Mouse (Mus musculus) intestine, postnatal 0 days (tissue): ENCODE data around the gene Nup62. TPM values are rescaled to one million over a fixed set of nuclear protein-coding genes. Genes with fewer than 3 reads are reported as not detected.

Source experiments
- ATAC-seq: fragments of 200-750 bp; cut with Nextera tagmentation; 2 replicates; pipeline ENCODE4 v1.8.0; 2017; ENCODE audit warnings: mild to moderate bottlenecking, moderate TSS enrichment, moderate library complexity
- H3K27ac ChIP-seq: fragments of 300-500 bp; sonication (generic); 2 replicates; pipeline ENCODE4 v1.5.1; 2014; ENCODE audit warnings: mild to moderate bottlenecking, low read depth, low read length, moderate library complexity
- H3K27me3 ChIP-seq: fragments of 300-500 bp; sonication (generic); replicated peaks from 2 replicates; pipeline ENCODE4 v1.6.1; 2014; ENCODE audit warnings: low read length, mixed read lengths; ENCODE audit not compliant: control insufficient read depth, insufficient read depth
- H3K36me3 ChIP-seq: fragments of 300-500 bp; sonication (generic); 2 replicates; pipeline ENCODE4 v1.6.1; 2014; ENCODE audit warnings: mild to moderate bottlenecking, moderate library complexity; ENCODE audit not compliant: control insufficient read depth, insufficient read depth
- H3K4me1 ChIP-seq: fragments of 300-500 bp; sonication (generic); replicated peaks from 2 replicates; pipeline ENCODE4 v1.6.1; 2014; ENCODE audit warnings: antibody characterized with exemption, low read length, mixed read lengths; ENCODE audit not compliant: control insufficient read depth, insufficient read depth
- H3K4me2 ChIP-seq: fragments of 300-500 bp; sonication (generic); replicated peaks from 2 replicates; pipeline ENCODE4 v1.6.1; 2014; ENCODE audit warnings: low read depth, mild to moderate bottlenecking, moderate library complexity
- H3K4me3 ChIP-seq: fragments of 300-500 bp; sonication (generic); 2 replicates; pipeline ENCODE4 v1.5.1; 2014; ENCODE audit warnings: low read depth, low read length
- H3K9ac ChIP-seq: fragments of 300-500 bp; sonication (generic); 2 replicates; pipeline ENCODE4 v1.6.1; 2014; ENCODE audit warnings: mild to moderate bottlenecking, low read depth, low read length
- H3K9me3 ChIP-seq: fragments of 300-500 bp; sonication (generic); 2 replicates; pipeline ENCODE4 v1.6.1; 2016; ENCODE audit warnings: mixed run types; ENCODE audit not compliant: control insufficient read depth
- CTCF ChIP-seq: sonication (generic); IDR thresholded peaks from 2 replicates; pipeline ENCODE4 v1.5.1; 2016; ENCODE audit warnings: low read depth, mild to moderate bottlenecking, control low read depth, antibody characterized with exemption, moderate library complexity
- WGBS: fragments of 180-500 bp; shearing (Covaris S2); extraction: QIAGEN DNeasy Blood & Tissue Kit; methylation state at CpG from one replicate; pipeline ENCODE4 v1.1.7; 2014; 5-methylcytosine and 5-hydroxymethylcytosine counted together
- polyA plus RNA-seq: library from polyadenylated mRNA; unstranded; fragments of >200 nt; fragmentation: Nextera tagmentation; extraction: Ambion mirVana; gene quantifications from 2 replicates; pipeline ENCODE4 v1.2.1, GENCODE M21; 2015

The Nup62 gene
- polyA plus RNA-seq, 1 experiment from 2014 or later: 28.1 TPM

- Histone ChIP-seq H3K4me3 (no peak overlapping the region), H3K36me3 (peaks cover 32% of the 10 kb centered on the region), H3K4me1 (no peaks in the 10 kb centered on the region), H3K9me3 (no peaks in the 10 kb centered on the region), H3K4me2 (no peak overlapping the region), H3K9ac (no peak overlapping the region), H3K27ac (no peak overlapping the region), H3K27me3 (no peaks in the 10 kb centered on the region)
- no peak for ATAC-seq
- 85% methylated on average over 7 of the region's 7 CpGs for WGBS
- no peak for TF ChIP-seq CTCF
Observed at GRCm38 (mm10) chr7:44810819-44811557, 4.9 kb upstream of the Nup62 start.

GRCm38 (mm10) chr7:44812651-44813325, 3.1 kb upstream of the Nup62 start:
- Histone ChIP-seq H3K4me1 (peaks cover 6% of the 10 kb centered on the region), H3K4me3 (no peak overlapping the region), H3K9ac (no peak overlapping the region), H3K4me2 (no peak overlapping the region), H3K9me3 (no peaks in the 10 kb centered on the region), H3K27ac (no peak overlapping the region), H3K36me3 (peaks cover 32% of the 10 kb centered on the region), H3K27me3 (no peaks in the 10 kb centered on the region)
- ATAC-seq: no peak
- WGBS: 89% methylated on average over 20 of the region's 20 CpGs
- no peak for TF ChIP-seq CTCF

GRCm38 (mm10) chr7:44813985-44814384, 1.9 kb upstream of the Nup62 start:
- H3K27me3 ChIP-seq: no peaks in the 10 kb centered on the region
- 90% methylated on average over 3 of the region's 3 CpGs for WGBS
- H3K9ac ChIP-seq: no peak overlapping the region
- peaks cover 7% of the 10 kb centered on the region for H3K4me1 ChIP-seq
- peaks cover 32% of the 10 kb centered on the region for H3K36me3 ChIP-seq
- ATAC-seq: no peak
- no peak overlapping the region for H3K27ac ChIP-seq
- H3K4me2 ChIP-seq: no peak overlapping the region
- no peaks in the 10 kb centered on the region for H3K9me3 ChIP-seq
- no peak overlapping the region for H3K4me3 ChIP-seq
- no peak for TF ChIP-seq CTCF

GRCm38 (mm10) chr7:44814423-44814822, 1.5 kb upstream of the Nup62 start:
- Histone ChIP-seq H3K27ac (no peak overlapping the region), H3K27me3 (no peaks in the 10 kb centered on the region), H3K4me2 (no peak overlapping the region), H3K9me3 (no peaks in the 10 kb centered on the region), H3K4me1 (peaks cover 7% of the 10 kb centered on the region), H3K9ac (no peak overlapping the region), H3K36me3 (peaks cover 32% of the 10 kb centered on the region), H3K4me3 (no peak overlapping the region)
- no peak for TF ChIP-seq CTCF
- no peak for ATAC-seq
- WGBS: 91% methylated on average over 4 of the region's 4 CpGs

GRCm38 (mm10) chr7:44814952-44815553, 835 bp upstream of the Nup62 start:
- peaks cover 32% of the 10 kb centered on the region for H3K36me3 ChIP-seq
- no peak for ATAC-seq
- peaks cover 11% of the 10 kb centered on the region for H3K4me1 ChIP-seq
- WGBS: 33% methylated on average over 14 of the region's 14 CpGs
- no peak overlapping the region for H3K27ac ChIP-seq
- H3K27me3 ChIP-seq: no peaks in the 10 kb centered on the region
- no peak overlapping the region; the same call in 1 of the 2 replicates for H3K9ac ChIP-seq
- no peaks in the 10 kb centered on the region for H3K9me3 ChIP-seq
- peak overlapping the region; percentile 84 for H3K4me2 ChIP-seq
- TF ChIP-seq CTCF: no peak
- H3K4me3 ChIP-seq: peak overlapping the region; percentile 95

GRCm38 (mm10) chr7:44816470-44817021, 658 bp downstream of the Nup62 start, which contains the start of gene Atf5:
Atf5 (minus strand) TSS chr7:44816658.
- H3K9me3 ChIP-seq: no peaks in the 10 kb centered on the region
- peaks cover 16% of the 10 kb centered on the region for H3K4me1 ChIP-seq
- H3K4me3 ChIP-seq: peak within 1 kb of the TSS; percentile 95
- peak; percentile 40 for ATAC-seq
- H3K27me3 ChIP-seq: no peaks in the 10 kb centered on the region
- no peak for TF ChIP-seq CTCF
- peak within 1 kb of the TSS; percentile 89 for H3K9ac ChIP-seq
- H3K36me3 ChIP-seq: peaks cover 24% of the 10 kb centered on the region; the same call in 1 of the 2 replicates
- H3K4me2 ChIP-seq: peak within 1 kb of the TSS; percentile 84
- H3K27ac ChIP-seq: peak within 1 kb of the TSS; percentile 95
- WGBS: under 1% methylated on average over 56 of the region's 57 CpGs
